Mouse (Mus musculus) hindbrain, embryonic 16.5 days (tissue): ENCODE data around the gene Cacna2d2. TPM values are rescaled to one million over a fixed set of nuclear protein-coding genes. Genes with fewer than 3 reads are reported as not detected.

ENCODE experiments used
- ATAC-seq: fragments of 200-750 bp; cut with Nextera tagmentation; 2 replicates; pipeline ENCODE4 v1.8.0; 2017; ENCODE audit warnings: moderate TSS enrichment, moderate library complexity
- H3K27ac ChIP-seq: fragments of 300-500 bp; sonication (generic); 2 replicates; pipeline ENCODE4 v1.5.1; 2014; ENCODE audit warnings: low read depth, mild to moderate bottlenecking, control low read depth, low read length, moderate library complexity
- H3K27me3 ChIP-seq: fragments of 300-500 bp; sonication (generic); replicated peaks from 2 replicates; pipeline ENCODE4 v1.6.1; 2014; ENCODE audit warnings: low read length; ENCODE audit not compliant: control insufficient read depth, insufficient read depth
- H3K36me3 ChIP-seq: fragments of 300-500 bp; sonication (generic); 2 replicates; pipeline ENCODE4 v1.6.1; 2014; ENCODE audit warnings: mild to moderate bottlenecking, low read length, moderate library complexity, mixed read lengths; ENCODE audit not compliant: control insufficient read depth, insufficient read depth
- H3K4me1 ChIP-seq: fragments of 300-500 bp; sonication (generic); 2 replicates; pipeline ENCODE4 v1.6.1; 2014; ENCODE audit warnings: low read depth, low read length; ENCODE audit not compliant: control insufficient read depth, insufficient read depth
- H3K4me2 ChIP-seq: fragments of 300-500 bp; sonication (generic); 2 replicates; pipeline ENCODE4 v1.6.1; 2014; ENCODE audit warnings: mild to moderate bottlenecking, low read length, control low read depth, moderate library complexity
- H3K4me3 ChIP-seq: fragments of 300-500 bp; sonication (generic); 2 replicates; pipeline ENCODE4 v1.5.1; 2014; ENCODE audit warnings: mild to moderate bottlenecking, low read length, control low read depth, moderate library complexity
- H3K9ac ChIP-seq: fragments of 300-500 bp; sonication (generic); 2 replicates; pipeline ENCODE4 v1.6.1; 2014; ENCODE audit warnings: low read depth, mild to moderate bottlenecking, control low read depth, low read length, moderate library complexity
- H3K9me3 ChIP-seq: fragments of 300-500 bp; sonication (generic); 2 replicates; pipeline ENCODE4 v1.6.1; 2014; ENCODE audit warnings: mild to moderate bottlenecking, low read length, moderate library complexity; ENCODE audit not compliant: control insufficient read depth
- WGBS: fragments of 180-500 bp; shearing (Covaris S2); extraction: QIAGEN DNeasy Blood & Tissue Kit; methylation state at CpG from one replicate; pipeline ENCODE4 v1.1.7; 2014; 5-methylcytosine and 5-hydroxymethylcytosine counted together
- polyA plus RNA-seq: library from polyadenylated mRNA; unstranded; fragments of >200 nt; fragmentation: Nextera tagmentation; extraction: Ambion mirVana; gene quantifications from 2 replicates; pipeline ENCODE4 v1.2.1, GENCODE M21; 2015

Cacna2d2 gene
- polyA plus RNA-seq, 1 experiment from 2014 or later = 8.1 TPM

DNA sequence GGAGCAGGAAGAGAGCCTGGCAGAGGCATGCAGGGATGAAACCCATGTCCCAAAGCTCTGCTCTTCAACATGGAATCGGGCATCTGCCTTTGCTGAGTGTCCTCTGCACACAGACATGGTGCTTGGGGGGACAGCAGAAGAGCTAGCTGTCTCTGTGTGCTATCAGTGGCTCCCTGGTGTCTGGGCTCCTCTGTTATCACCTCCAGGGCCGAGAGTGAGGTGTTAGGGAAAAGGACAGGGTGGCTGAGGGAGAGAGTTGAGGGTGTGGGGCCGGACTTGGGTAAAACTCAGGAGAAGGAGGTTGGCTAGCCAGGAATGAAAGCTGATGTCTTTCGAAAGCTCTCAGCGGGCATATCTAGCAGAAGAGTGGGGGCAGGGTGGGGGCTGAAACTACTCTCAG is 63.5 kb downstream of the Cacna2d2 start:
- Histone ChIP-seq H3K27me3 (no peaks in the 10 kb centered on the region), H3K27ac (0 out of 2 replicates have a peak overlapping the region, but pooled peaks have one; percentile 34)

DNA sequence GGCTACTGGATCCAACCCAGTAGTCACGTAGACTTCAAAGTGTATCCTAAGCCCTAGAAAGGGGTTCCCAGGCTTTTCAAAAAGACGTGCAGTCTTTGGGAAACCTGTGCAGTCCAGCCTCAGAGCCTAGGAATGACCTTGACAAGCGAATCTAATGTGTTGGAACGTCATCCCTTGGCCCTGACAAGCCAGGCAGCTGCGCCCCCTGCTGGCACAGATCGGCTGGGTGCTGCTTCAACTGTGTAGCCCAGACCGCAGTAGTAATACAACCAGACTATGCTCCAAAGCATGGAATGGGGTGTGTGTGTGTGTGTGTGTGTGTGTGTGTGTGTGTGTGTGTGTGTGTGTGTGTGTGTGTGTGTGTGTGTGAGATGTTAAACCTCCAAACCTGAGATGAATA is 64.1 kb downstream of the Cacna2d2 start:
- H3K27me3 ChIP-seq = no peaks in the 10 kb centered on the region
- peak; percentile 72 for ATAC-seq
- H3K4me2 ChIP-seq = no peak overlapping the region
- no peak overlapping the region for H3K4me3 ChIP-seq
- H3K36me3 ChIP-seq = no peaks in the 10 kb centered on the region
- H3K9me3 ChIP-seq = no peaks in the 10 kb centered on the region
- peak overlapping the region; percentile 74; the same call in 1 of the 2 replicates for H3K27ac ChIP-seq
- H3K4me1 ChIP-seq = peaks cover 22% of the 10 kb centered on the region
- WGBS = 9% methylated on average over 7 of the region's 7 CpGs
- H3K9ac ChIP-seq = peak overlapping the region; percentile 54

More for the DNA sequence above, 63.5 kb downstream of the Cacna2d2 start:
- no peak overlapping the region for H3K9ac ChIP-seq
- no peak overlapping the region for H3K4me2 ChIP-seq
- H3K36me3 ChIP-seq = no peaks in the 10 kb centered on the region
- peaks cover 22% of the 10 kb centered on the region for H3K4me1 ChIP-seq
- WGBS = 80% methylated on average over 5 of the region's 5 CpGs
- H3K9me3 ChIP-seq = no peaks in the 10 kb centered on the region
- no peak for ATAC-seq
- no peak overlapping the region for H3K4me3 ChIP-seq

DNA sequence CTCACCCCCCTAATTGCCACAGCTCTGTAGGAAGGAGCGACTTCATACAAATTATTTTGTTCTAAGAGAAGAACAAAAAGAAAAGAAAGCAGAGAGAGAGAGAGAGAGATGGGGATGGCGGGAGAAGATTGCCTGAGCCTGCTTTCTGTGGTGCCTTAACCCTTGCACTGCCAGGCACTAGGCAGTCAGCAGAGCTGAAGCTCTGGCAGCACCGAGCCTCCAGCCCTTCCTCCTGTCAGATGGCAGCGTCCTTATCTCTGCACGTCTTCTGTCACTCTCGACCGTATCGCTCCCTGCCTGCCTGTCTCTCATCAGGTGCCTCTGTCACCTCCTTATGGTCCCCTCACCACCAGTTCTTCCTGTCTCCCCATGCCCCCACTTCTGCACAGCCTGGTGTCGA is 64.7 kb downstream of the Cacna2d2 start:
- no peaks in the 10 kb centered on the region for H3K36me3 ChIP-seq
- ATAC-seq = peak; percentile 25; the same call in 1 of the 2 replicates
- H3K4me1 ChIP-seq = peaks cover 22% of the 10 kb centered on the region
- no peak overlapping the region for H3K4me2 ChIP-seq
- no peak overlapping the region for H3K4me3 ChIP-seq
- no peaks in the 10 kb centered on the region for H3K9me3 ChIP-seq
- H3K27me3 ChIP-seq = no peaks in the 10 kb centered on the region
- H3K27ac ChIP-seq = peak overlapping the region; percentile 74
- 22% methylated on average over 9 of the region's 9 CpGs for WGBS
- H3K9ac ChIP-seq = peak overlapping the region; percentile 54

DNA sequence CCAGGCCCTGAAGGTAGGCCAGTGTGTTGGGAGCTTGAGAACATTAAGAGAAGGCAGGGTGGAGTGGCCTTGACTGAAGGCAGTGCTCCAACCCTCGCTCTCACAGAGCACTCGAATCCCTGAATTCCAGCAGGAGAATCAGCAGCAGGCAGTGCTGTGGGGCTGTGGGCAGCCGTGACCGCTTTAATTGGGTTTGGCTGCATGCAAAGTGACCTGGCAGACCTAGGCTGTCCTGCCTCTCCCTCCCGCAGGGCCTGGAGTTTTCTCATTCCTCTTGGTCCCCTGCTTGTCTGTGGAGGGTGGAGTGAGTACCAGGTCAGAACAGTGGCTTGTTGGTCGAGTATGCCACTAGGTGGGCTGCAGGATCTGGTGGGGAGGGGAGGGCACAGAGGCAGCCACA is 66.2 kb downstream of the Cacna2d2 start:
- Histone ChIP-seq H3K9ac (peak overlapping the region; percentile 17), H3K27ac (no peak overlapping the region), H3K4me1 (peaks cover 31% of the 10 kb centered on the region)

DNA sequence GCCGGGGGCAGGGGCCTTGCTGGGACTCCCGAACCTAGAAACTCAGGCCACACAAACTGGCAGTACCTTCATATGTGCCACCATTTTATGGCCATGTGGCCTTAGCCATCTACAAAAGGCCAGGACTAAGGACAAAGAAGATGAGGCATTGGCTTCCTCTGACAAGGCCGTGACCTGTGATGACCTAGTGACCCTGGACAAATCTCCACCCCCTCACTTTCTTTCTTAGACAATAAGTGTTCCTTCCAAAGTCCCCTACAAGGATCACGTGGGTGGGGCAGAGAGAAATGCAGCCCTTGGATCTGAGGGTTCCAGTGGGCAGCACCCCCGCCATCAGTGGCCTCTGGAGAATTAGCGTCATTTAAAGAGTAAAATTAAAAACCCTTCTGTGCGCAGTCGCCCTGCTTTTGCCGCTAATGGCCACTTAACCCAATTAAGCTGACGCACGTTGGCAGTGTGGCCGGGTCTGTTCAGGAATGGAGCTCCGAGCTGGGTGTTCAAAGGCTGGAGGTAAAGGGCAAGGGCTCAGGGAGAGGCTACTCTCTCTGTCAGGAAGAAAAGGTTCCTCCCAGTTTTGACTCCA is 69.9 kb downstream of the Cacna2d2 start:
- no peaks in the 10 kb centered on the region for H3K9me3 ChIP-seq
- no peaks in the 10 kb centered on the region for H3K36me3 ChIP-seq
- H3K9ac ChIP-seq = no peak overlapping the region
- no peak for ATAC-seq
- H3K27me3 ChIP-seq = no peaks in the 10 kb centered on the region
- no peak overlapping the region for H3K4me2 ChIP-seq
- peaks cover 24% of the 10 kb centered on the region for H3K4me1 ChIP-seq
- no peak overlapping the region for H3K4me3 ChIP-seq
- 29% methylated on average over 13 of the region's 13 CpGs for WGBS
- no peak overlapping the region for H3K27ac ChIP-seq

More for the DNA sequence above, 66.2 kb downstream of the Cacna2d2 start:
- H3K27me3 ChIP-seq = no peaks in the 10 kb centered on the region
- no peak overlapping the region for H3K4me2 ChIP-seq
- WGBS = 21% methylated on average over 6 of the region's 6 CpGs
- H3K4me3 ChIP-seq = no peak overlapping the region
- no peaks in the 10 kb centered on the region for H3K9me3 ChIP-seq
- no peaks in the 10 kb centered on the region for H3K36me3 ChIP-seq
- ATAC-seq = 0 out of 2 replicates have a peak, but pooled peaks have one; percentile 6

DNA sequence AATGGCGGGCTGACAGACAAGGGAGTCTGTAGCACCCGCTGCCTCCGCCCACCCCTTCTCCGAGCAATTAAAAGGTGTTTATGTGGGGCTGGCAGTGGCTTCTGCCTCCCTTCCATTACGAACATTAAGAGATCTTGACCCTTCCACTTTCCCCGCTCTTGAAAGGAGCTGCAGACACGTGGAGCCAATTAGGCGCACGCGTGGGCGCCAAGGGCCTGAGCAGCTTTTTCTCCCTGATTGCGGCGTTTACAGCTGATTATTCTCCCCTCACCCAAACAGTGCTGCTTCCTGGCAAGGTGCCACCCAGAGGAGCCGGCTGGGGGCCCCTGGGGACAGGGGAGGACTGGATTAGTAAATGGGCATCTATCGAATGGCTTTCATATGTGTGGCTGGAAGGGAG is 71.0 kb downstream of the Cacna2d2 start:
- 34% methylated on average over 15 of the region's 15 CpGs for WGBS
- no peak for ATAC-seq

DNA sequence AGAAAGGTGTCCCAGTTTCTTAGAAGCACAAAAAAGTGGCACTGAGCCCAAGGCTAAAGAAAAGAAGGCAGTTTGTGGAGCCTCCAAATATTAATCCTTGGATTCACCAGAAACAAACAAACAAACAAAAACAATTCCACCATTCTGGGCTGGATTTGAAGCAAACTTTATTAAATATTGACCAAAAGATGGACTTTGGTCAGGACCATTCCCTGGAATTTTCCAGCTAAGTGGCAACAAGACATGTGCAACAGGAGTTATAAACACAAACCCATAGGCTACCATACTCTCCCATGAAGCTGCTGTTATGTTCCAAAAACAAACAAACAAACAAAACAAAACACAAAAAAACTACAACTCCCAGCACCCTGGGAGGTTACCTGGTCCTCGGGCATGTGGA is 74.6 kb downstream of the Cacna2d2 start:
- Histone ChIP-seq H3K27ac (no peak overlapping the region), H3K27me3 (no peaks in the 10 kb centered on the region), H3K9ac (no peak overlapping the region), H3K4me2 (no peak overlapping the region), H3K9me3 (no peaks in the 10 kb centered on the region), H3K4me3 (no peak overlapping the region), H3K4me1 (peaks cover 15% of the 10 kb centered on the region), H3K36me3 (no peaks in the 10 kb centered on the region)
- ATAC-seq = no peak
- WGBS = 81% methylated on average over 1 of the region's 1 CpGs

More for the DNA sequence above, 71.0 kb downstream of the Cacna2d2 start:
- Histone ChIP-seq H3K27me3 (no peaks in the 10 kb centered on the region), H3K4me3 (no peak overlapping the region), H3K9me3 (no peaks in the 10 kb centered on the region), H3K4me2 (no peak overlapping the region), H3K27ac (no peak overlapping the region), H3K36me3 (no peaks in the 10 kb centered on the region), H3K4me1 (peaks cover 18% of the 10 kb centered on the region), H3K9ac (no peak overlapping the region)

DNA sequence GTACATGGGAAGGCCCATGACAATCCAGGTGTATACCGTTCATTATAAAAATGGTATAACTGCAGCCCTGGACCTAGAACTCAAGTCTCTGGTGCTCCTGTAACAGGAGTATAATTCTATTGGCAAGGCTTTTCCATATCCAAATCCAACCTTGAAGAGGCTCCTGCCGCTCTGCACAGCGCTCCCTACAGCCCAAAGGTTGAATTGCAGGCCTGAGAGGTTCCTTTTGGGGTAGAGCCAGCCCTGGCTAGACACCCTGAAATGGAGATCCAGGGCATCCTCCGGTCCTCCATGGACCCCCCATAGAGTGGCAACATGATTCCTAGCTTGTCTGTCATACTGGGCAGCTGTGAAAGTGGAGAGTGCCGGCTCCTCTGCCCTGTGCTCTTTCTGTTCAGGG is 79.6 kb downstream of the Cacna2d2 start:
- H3K27me3 ChIP-seq = no peaks in the 10 kb centered on the region
- no peak overlapping the region for H3K9ac ChIP-seq
- no peaks in the 10 kb centered on the region for H3K9me3 ChIP-seq
- no peak overlapping the region for H3K4me2 ChIP-seq
- 0 out of 2 replicates have a peak, but pooled peaks have one; percentile 6 for ATAC-seq
- H3K27ac ChIP-seq = peak overlapping the region; percentile 74
- H3K4me3 ChIP-seq = no peak overlapping the region
- no peaks in the 10 kb centered on the region for H3K36me3 ChIP-seq
- H3K4me1 ChIP-seq = peaks cover 30% of the 10 kb centered on the region
- 34% methylated on average over 5 of the region's 5 CpGs for WGBS

DNA sequence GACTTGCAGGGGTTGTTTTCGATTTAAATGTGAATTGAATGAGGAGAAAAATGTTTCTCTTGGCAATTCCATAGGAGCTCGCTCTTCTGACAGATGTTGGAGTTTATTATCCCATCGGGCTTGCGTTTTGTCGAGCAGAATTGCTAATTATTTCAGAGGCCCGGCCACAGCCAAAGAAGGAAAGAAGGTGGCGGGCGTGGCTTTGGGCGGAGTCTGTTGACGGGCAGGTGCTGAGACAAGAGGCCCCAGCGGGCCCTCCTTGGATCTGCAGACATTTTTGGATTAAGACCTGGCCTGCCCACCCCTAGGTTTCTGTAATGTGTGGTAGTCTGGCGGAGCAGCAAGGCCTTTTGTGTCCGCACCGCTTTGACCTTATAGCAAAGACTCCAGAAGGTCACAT is 80.2 kb downstream of the Cacna2d2 start:
- peak overlapping the region; percentile 74 for H3K27ac ChIP-seq
- WGBS = 12% methylated on average over 14 of the region's 14 CpGs
- H3K27me3 ChIP-seq = no peaks in the 10 kb centered on the region
- H3K4me1 ChIP-seq = peaks cover 35% of the 10 kb centered on the region
- no peaks in the 10 kb centered on the region for H3K36me3 ChIP-seq
- no peak for ATAC-seq
- H3K9ac ChIP-seq = no peak overlapping the region
- H3K9me3 ChIP-seq = no peaks in the 10 kb centered on the region
- H3K4me3 ChIP-seq = no peak overlapping the region
- H3K4me2 ChIP-seq = peak overlapping the region; percentile 14; the same call in 1 of the 2 replicates
